8 mouse cellular contexts compared by ENCODE assay signal in genomic region chr7:73594492-73595139, GRCm38 (mm10). TPM values are rescaled to one million over a fixed set of nuclear protein-coding genes. Genes with fewer than 3 reads are reported as not detected.
DNase-seq lines count a peak whose midpoint lies in the region; ATAC-seq and TF ChIP-seq lines count a peak whose summit lies in the region.

No protein-coding gene starts in this region.

- ATAC-seq in kidney, postnatal 0 days (replicated peaks; ENCODE audit: low FRiP score, low read depth) = peak; percentile 38; the same call in 1 of the 2 replicates
- peak; percentile 44; the same call in 1 of the 2 replicates for ATAC-seq in midbrain, embryonic 11.5 days (ENCODE audit: low FRiP score)

- H3K27me3 ChIP-seq in kidney, postnatal 0 days (ENCODE audit: insufficient read depth, low read length) = no peaks in the 10 kb centered on the region
- H3K27me3 ChIP-seq in midbrain, embryonic 11.5 days (ENCODE audit: control insufficient read depth, insufficient read depth, low read length) = no peaks in the 10 kb centered on the region

- no peak for TF ChIP-seq CTCF in kidney, postnatal 0 days (IDR thresholded peaks at IDR 0.05; ENCODE audit: low read depth)

- H3K36me3 ChIP-seq in kidney, postnatal 0 days (ENCODE audit: insufficient read depth, low read length) = no peaks in the 10 kb centered on the region
- H3K36me3 ChIP-seq in midbrain, embryonic 11.5 days (ENCODE audit: control insufficient read depth, insufficient read depth, low read length) = no peaks in the 10 kb centered on the region

- H3K4me3 ChIP-seq in kidney, postnatal 0 days (replicated peaks; ENCODE audit: low read depth, low read length) = peak overlapping the region; percentile 20
- H3K4me3 ChIP-seq in midbrain, embryonic 11.5 days (ENCODE audit: low read depth, low read length) = peak overlapping the region; percentile 25

- H3K9ac ChIP-seq in kidney, postnatal 0 days (ENCODE audit: low read depth, low read length) = 0 out of 2 replicates have a peak overlapping the region, but pooled peaks have one; percentile 28
- peak overlapping the region; percentile 47; the same call in 1 of the 2 replicates for H3K9ac ChIP-seq in midbrain, embryonic 11.5 days (ENCODE audit: low read length)

- DNase-seq in gastrocnemius, postnatal 25 days = peak; percentile 38
- no peak for DNase-seq in gastrocnemius, postnatal 14 days
- peak; percentile 61 for DNase-seq in brain, adult 2 months (ENCODE audit: low read depth, low spot score)
- DNase-seq in heart, adult 18-20 months = peak; percentile 72 to 74
- DNase-seq in kidney, postnatal 0 days (ENCODE audit: low spot score) = peak; percentile 84
- DNase-seq in midbrain, embryonic 11.5 days (ENCODE audit: low spot score, missing footprints) = peak; percentile 91
- DNase-seq in right cerebral cortex, postnatal 14 days = no peak
- no peak for DNase-seq in testis, postnatal 14 days (ENCODE audit: low spot score)

- H3K9me3 ChIP-seq in kidney, postnatal 0 days (replicated peaks; ENCODE audit: low read length) = no peaks in the 10 kb centered on the region
- no peaks in the 10 kb centered on the region for H3K9me3 ChIP-seq in midbrain, embryonic 11.5 days (ENCODE audit: control insufficient read depth, low read length)

- under 1% methylated on average over 14 of the region's 14 CpGs for WGBS in kidney, postnatal 0 days
- 2% methylated on average over 14 of the region's 14 CpGs for WGBS in midbrain, embryonic 11.5 days

- peaks cover 26% of the 10 kb centered on the region; the same call in 1 of the 2 replicates for H3K4me1 ChIP-seq in kidney, postnatal 0 days (replicated peaks; ENCODE audit: insufficient read depth, low read length)
- H3K4me1 ChIP-seq in midbrain, embryonic 11.5 days (ENCODE audit: control insufficient read depth, insufficient read depth, low read length) = peaks cover 28% of the 10 kb centered on the region

- H3K27ac ChIP-seq in kidney, postnatal 0 days = peak overlapping the region; percentile 78
- peak overlapping the region; percentile 81 for H3K27ac ChIP-seq in midbrain, embryonic 11.5 days (ENCODE audit: low read depth, low read length)

- peak overlapping the region; percentile 61 for H3K4me2 ChIP-seq in kidney, postnatal 0 days (ENCODE audit: low read length)
- peak overlapping the region; percentile 52 for H3K4me2 ChIP-seq in midbrain, embryonic 11.5 days

- intact Hi-C loops in gastrocnemius, postnatal 14 days (cut with DNase I; ENCODE audit: low total_unique reads) = no loop called here

RNA-seq across cellular contexts. Expression of gene Chd2, which starts 53.0 kb away (rescaled TPM):
- 10 to 100 TPM; 30.2 to 38.4 TPM for total RNA-seq in gastrocnemius, postnatal 25 days (2021)
- 10 to 100 TPM; 36.7 to 38.2 TPM for total RNA-seq in gastrocnemius, postnatal 14 days (2021)
- total RNA-seq in heart, adult 18-20 months (2021) = 10 to 100 TPM; 28.2 to 38.8 TPM
- polyA plus RNA-seq in kidney, postnatal 0 days (2015; fragmentation: Nextera tagmentation; extraction: Ambion mirVana) = 41.6 and 44.1 TPM in 2 replicates
- 41.7 and 42.6 TPM in 2 replicates for polyA plus RNA-seq in midbrain, embryonic 11.5 days (2014; fragmentation: Nextera tagmentation; extraction: Ambion mirVana)

Comparison
In these comparisons a context has a peak if more than half of its experiments do, and no peak if none do; other contexts are left out.
1. DNase-seq: peak in gastrocnemius, postnatal 25 days (single experiment), brain, adult 2 months (single experiment), heart, adult 18-20 months (2 of 2), kidney, postnatal 0 days (single experiment) and midbrain, embryonic 11.5 days (single experiment); none in gastrocnemius, postnatal 14 days (single experiment), right cerebral cortex, postnatal 14 days (single experiment) and testis, postnatal 14 days (single experiment).